Mouse (Mus musculus): ENCODE data around the gene Hsbp1. TPM values are rescaled to one million over a fixed set of nuclear protein-coding genes. Genes with fewer than 3 reads are reported as not detected.
"Not testable (repeated sequence)": the region's sequence is repeated elsewhere in the genome, so short reads cannot be mapped to it uniquely, and the experiment has no call there.

Hsbp1 gene
- 101 and 104 TPM in 2 replicates for polyA plus RNA-seq (2015; fragmentation: Nextera tagmentation; extraction: Ambion mirVana)

- TF ChIP-seq CTCF (IDR thresholded peaks at IDR 0.05; ENCODE audit: low read depth): no peak
- TF ChIP-seq EP300 (IDR thresholded peaks at IDR 0.05; ENCODE audit: low read depth): no peak; the same call in 1 of the 2 replicates
- peak; percentile 98 for ATAC-seq
- Histone ChIP-seq H3K4me2 (ENCODE audit: low read depth, low read length) (peak within 1 kb of the TSS; percentile 93), H3K9me3 (ENCODE audit: low read length) (0 out of 2 replicates have a peak, but pooled peaks cover 5% of the 10 kb centered on the region), H3K4me1 (ENCODE audit: insufficient read depth) (peaks cover 9% of the 10 kb centered on the region), H3K9ac (replicated peaks) (peak within 1 kb of the TSS; percentile 97), H3K27ac (ENCODE audit: low read depth) (peak within 1 kb of the TSS; percentile 73), H3K4me3 (ENCODE audit: low read depth, low read length) (peak within 1 kb of the TSS; percentile 96), H3K36me3 (replicated peaks; ENCODE audit: insufficient read depth, low read length) (peaks cover 27% of the 10 kb centered on the region), H3K27me3 (ENCODE audit: insufficient read depth, low read length) (no peaks in the 10 kb centered on the region)
- 3% methylated on average over 52 of the region's 52 CpGs for WGBS (ENCODE audit: insufficient replicate concordance)
- peak; percentile 97 for DNase-seq
These were observed at the start of gene Hsbp1 for GRCm38 (mm10) chr8:119344190-119344856. Hsbp1 (plus strand) TSS chr8:119344488.

- no peaks in the 10 kb centered on the region for H3K36me3 ChIP-seq (replicated peaks; ENCODE audit: insufficient read depth, low read length)
- no peak for ATAC-seq
- no peak overlapping the region for H3K27ac ChIP-seq (ENCODE audit: low read depth)
- 72% methylated on average over 13 of the region's 13 CpGs for WGBS (ENCODE audit: insufficient replicate concordance)
- DNase-seq: no peak
- H3K27me3 ChIP-seq (ENCODE audit: insufficient read depth, low read length): no peaks in the 10 kb centered on the region
- H3K4me2 ChIP-seq (ENCODE audit: low read depth, low read length): no peak overlapping the region
- TF ChIP-seq CTCF (IDR thresholded peaks at IDR 0.05; ENCODE audit: low read depth) (no peak), EP300 (IDR thresholded peaks at IDR 0.05; ENCODE audit: low read depth) (no peak)
- H3K9ac ChIP-seq (replicated peaks): no peak overlapping the region
- no peaks in the 10 kb centered on the region for H3K4me1 ChIP-seq (ENCODE audit: insufficient read depth)
- H3K4me3 ChIP-seq (ENCODE audit: low read depth, low read length): no peak overlapping the region
- H3K9me3 ChIP-seq (ENCODE audit: low read length): peaks cover 4% of the 10 kb centered on the region
These were observed 48.8 kb upstream of the Hsbp1 start for GRCm38 (mm10) chr8:119295477-119295876.

GRCm38 (mm10) chr8:119297752-119298151 is 46.5 kb upstream of the Hsbp1 start:
- H3K9ac ChIP-seq (replicated peaks); H3K9me3 ChIP-seq (ENCODE audit: low read length); ATAC-seq; H3K27ac ChIP-seq (ENCODE audit: low read depth); H3K27me3 ChIP-seq (ENCODE audit: insufficient read depth, low read length); H3K36me3 ChIP-seq (replicated peaks; ENCODE audit: insufficient read depth, low read length); H3K4me3 ChIP-seq (ENCODE audit: low read depth, low read length); H3K4me2 ChIP-seq (ENCODE audit: low read depth, low read length); H3K4me1 ChIP-seq (ENCODE audit: insufficient read depth): not testable (repeated sequence)
- 25% methylated on average over 3 of the region's 3 CpGs for WGBS (ENCODE audit: insufficient replicate concordance)
- DNase-seq: peak; percentile 35
- peak; percentile 71 for TF ChIP-seq CTCF (IDR thresholded peaks at IDR 0.05; ENCODE audit: low read depth)

GRCm38 (mm10) chr8:119300335-119300734 is 44.0 kb upstream of the Hsbp1 start:
- Histone ChIP-seq H3K4me2 (ENCODE audit: low read depth, low read length) (no peak overlapping the region), H3K4me3 (ENCODE audit: low read depth, low read length) (no peak overlapping the region), H3K27me3 (ENCODE audit: insufficient read depth, low read length) (no peaks in the 10 kb centered on the region), H3K9me3 (ENCODE audit: low read length) (peaks cover 7% of the 10 kb centered on the region), H3K27ac (ENCODE audit: low read depth) (no peak overlapping the region), H3K36me3 (replicated peaks; ENCODE audit: insufficient read depth, low read length) (no peaks in the 10 kb centered on the region), H3K4me1 (ENCODE audit: insufficient read depth) (no peaks in the 10 kb centered on the region), H3K9ac (replicated peaks) (no peak overlapping the region)
- ATAC-seq (no peak), DNase-seq (no peak)
- 78% methylated on average over 5 of the region's 5 CpGs for WGBS (ENCODE audit: insufficient replicate concordance)
- no peak for TF ChIP-seq EP300 (IDR thresholded peaks at IDR 0.05; ENCODE audit: low read depth)
- TF ChIP-seq CTCF (IDR thresholded peaks at IDR 0.05; ENCODE audit: low read depth): peak; percentile 28; the same call in 1 of the 2 replicates

DNA sequence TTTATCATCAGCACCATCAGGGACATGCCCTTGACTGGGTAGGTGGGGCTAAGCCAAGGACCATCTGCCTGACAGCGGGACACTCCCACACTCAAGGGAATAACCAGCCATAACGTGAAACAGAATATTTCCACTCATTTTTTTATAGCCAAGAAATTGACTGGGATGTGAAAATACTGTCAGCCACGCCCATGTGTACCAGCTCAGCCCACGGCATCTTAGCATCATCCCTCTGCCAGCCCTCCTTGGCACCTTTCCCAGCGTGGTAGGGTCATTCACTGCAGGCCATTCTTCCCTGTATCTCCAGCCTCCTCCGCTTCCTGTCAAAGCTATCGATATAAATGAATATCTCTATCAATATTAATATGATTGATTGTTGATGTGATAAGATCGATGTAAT is 40.1 kb upstream of the Hsbp1 start:
- whole genome bisulfite sequencing (ENCODE audit: insufficient replicate concordance): 71% methylated on average over 8 of the region's 8 CpGs

GRCm38 (mm10) chr8:119311412-119311811 is 32.9 kb upstream of the Hsbp1 start:
- Histone ChIP-seq H3K9ac (replicated peaks) (no peak overlapping the region), H3K27ac (ENCODE audit: low read depth) (no peak overlapping the region), H3K4me3 (ENCODE audit: low read depth, low read length) (no peak overlapping the region), H3K27me3 (ENCODE audit: insufficient read depth, low read length) (no peaks in the 10 kb centered on the region), H3K4me2 (ENCODE audit: low read depth, low read length) (no peak overlapping the region), H3K36me3 (replicated peaks; ENCODE audit: insufficient read depth, low read length) (no peaks in the 10 kb centered on the region), H3K4me1 (ENCODE audit: insufficient read depth) (no peaks in the 10 kb centered on the region), H3K9me3 (ENCODE audit: low read length) (no peaks in the 10 kb centered on the region)
- WGBS (ENCODE audit: insufficient replicate concordance): 24% methylated on average over 3 of the region's 3 CpGs
- TF ChIP-seq CTCF (IDR thresholded peaks at IDR 0.05; ENCODE audit: low read depth) (peak; percentile 72), EP300 (IDR thresholded peaks at IDR 0.05; ENCODE audit: low read depth) (no peak)
- DNase-seq (peak; percentile 36), ATAC-seq (no peak)

More for the DNA sequence above, 40.1 kb upstream of the Hsbp1 start:
- Histone ChIP-seq H3K4me1 (ENCODE audit: insufficient read depth) (no peaks in the 10 kb centered on the region), H3K36me3 (replicated peaks; ENCODE audit: insufficient read depth, low read length) (no peaks in the 10 kb centered on the region), H3K4me3 (ENCODE audit: low read depth, low read length) (no peak overlapping the region), H3K9ac (replicated peaks) (no peak overlapping the region), H3K4me2 (ENCODE audit: low read depth, low read length) (no peak overlapping the region), H3K27me3 (ENCODE audit: insufficient read depth, low read length) (no peaks in the 10 kb centered on the region), H3K9me3 (ENCODE audit: low read length) (peaks cover 7% of the 10 kb centered on the region), H3K27ac (ENCODE audit: low read depth) (no peak overlapping the region)
- TF ChIP-seq EP300 (IDR thresholded peaks at IDR 0.05; ENCODE audit: low read depth) (no peak), CTCF (IDR thresholded peaks at IDR 0.05; ENCODE audit: low read depth) (no peak)
- no peak for ATAC-seq
- no peak for DNase-seq
